In genomic region chrX:128046162-128046561, GRCm38 (mm10) we compare ENCODE assay signal across 29 mouse cellular contexts.
"Had no signal": no experiment of that assay in that cellular context is flagged by ENCODE, and none has a peak within 500 bp of the region (broad histone marks: within the 10 kb centered on the region; RNA-seq: fewer than 3 reads in every experiment).

No protein-coding gene starts in this region.

- H3K36me3 ChIP-seq: limb, embryonic 10.5 days; limb, embryonic 12.5 days; limb, embryonic 13.5 days; limb, embryonic 15.5 days; liver, embryonic 12.5 days; liver, embryonic 13.5 days; liver, embryonic 15.5 days; lung, embryonic 15.5 days; midbrain, embryonic 10.5 days; midbrain, embryonic 12.5 days; midbrain, embryonic 13.5 days; midbrain, embryonic 15.5 days had no signal

- H3K27me3 ChIP-seq: limb, embryonic 12.5 days; limb, embryonic 13.5 days; limb, embryonic 15.5 days; liver, embryonic 12.5 days; liver, embryonic 13.5 days; liver, embryonic 15.5 days; lung, embryonic 15.5 days; megakaryocyte, embryonic 14.5 days; midbrain, embryonic 12.5 days; midbrain, embryonic 13.5 days; midbrain, embryonic 15.5 days had no signal

- H3K9me3 ChIP-seq: limb, embryonic 10.5 days; limb, embryonic 12.5 days; limb, embryonic 13.5 days; limb, embryonic 15.5 days; liver, embryonic 12.5 days; liver, embryonic 13.5 days; liver, embryonic 15.5 days; lung, embryonic 15.5 days; megakaryocyte, embryonic 14.5 days; midbrain, embryonic 10.5 days; midbrain, embryonic 12.5 days; midbrain, embryonic 13.5 days; midbrain, embryonic 15.5 days had no signal

- H3K9ac ChIP-seq: limb, embryonic 12.5 days; limb, embryonic 13.5 days; limb, embryonic 15.5 days; liver, embryonic 12.5 days; liver, embryonic 13.5 days; liver, embryonic 14.5 days; liver, embryonic 15.5 days; liver, postnatal 0 days; lung, embryonic 14.5 days; lung, embryonic 15.5 days; midbrain, embryonic 12.5 days; midbrain, embryonic 13.5 days; midbrain, embryonic 15.5 days had no signal

- H3K4me3 ChIP-seq: limb, embryonic 10.5 days; limb, embryonic 12.5 days; limb, embryonic 13.5 days; limb, embryonic 15.5 days; liver, embryonic 12.5 days; liver, embryonic 13.5 days; liver, embryonic 15.5 days; lung, embryonic 15.5 days; megakaryocyte, embryonic 14.5 days; midbrain, embryonic 10.5 days; midbrain, embryonic 12.5 days; midbrain, embryonic 13.5 days; midbrain, embryonic 15.5 days; myocyte had no signal

- H3K4me1 ChIP-seq: limb, embryonic 10.5 days; limb, embryonic 12.5 days; limb, embryonic 13.5 days; limb, embryonic 15.5 days; liver, embryonic 12.5 days; liver, embryonic 13.5 days; liver, embryonic 15.5 days; lung, embryonic 15.5 days; megakaryocyte, embryonic 14.5 days; midbrain, embryonic 10.5 days; midbrain, embryonic 12.5 days; midbrain, embryonic 13.5 days; midbrain, embryonic 15.5 days had no signal

- DNase-seq: left cerebral cortex, postnatal 4 days; liver; liver, embryonic 13.5 days; liver, postnatal 0 days; lung, adult 18-20 months; lung, adult 2 months; lung, embryonic 14.5 days; lung, postnatal 10 days; lung, postnatal 14 days; lung, postnatal 36 days; lung, postnatal 4 days; midbrain, embryonic 14.5 days had no signal

- ATAC-seq: liver, embryonic 12.5 days; liver, postnatal 0 days; lung, postnatal 0 days; midbrain, embryonic 13.5 days; midbrain, embryonic 15.5 days; midbrain, embryonic 16.5 days had no signal

- H3K27ac ChIP-seq: limb, embryonic 10.5 days; limb, embryonic 12.5 days; limb, embryonic 13.5 days; limb, embryonic 15.5 days; liver, embryonic 12.5 days; liver, embryonic 13.5 days; liver, embryonic 14.5 days; liver, embryonic 15.5 days; lung, embryonic 15.5 days; macrophage; midbrain, embryonic 10.5 days; midbrain, embryonic 12.5 days; midbrain, embryonic 13.5 days; midbrain, embryonic 15.5 days had no signal
